Mouse (Mus musculus): ENCODE results near the gene Polr1e.

GRCm38 (mm10) chr4:44973871-44974270 is 44.5 kb upstream of the Polr1e start:
- no peak for TF ChIP-seq EP300 (IDR thresholded peaks at IDR 0.05; ENCODE audit: low read length)
- no peak for TF ChIP-seq CTCF (conservative IDR thresholded peaks at IDR 0.05 in 1 of 2, IDR thresholded peaks at IDR 0.05 in 1 of 2; ENCODE audit: low read depth in 2 of 2, low read length in 2 of 2)
- no peak for TF ChIP-seq POLR2AphosphoS2 (IDR thresholded peaks at IDR 0.05; ENCODE audit: low read depth, low read length)
- TF ChIP-seq POLR2A (IDR thresholded peaks at IDR 0.05; ENCODE audit: low read depth, low read length), result no peak
- no peak for TF ChIP-seq NELFE (IDR thresholded peaks at IDR 0.05; ENCODE audit: low read depth, low read length)
- no peak for TF ChIP-seq NRF1 (IDR thresholded peaks at IDR 0.05; ENCODE audit: low read depth, low read length)
- no peak for TF ChIP-seq TBP (conservative IDR thresholded peaks at IDR 0.05; ENCODE audit: low read depth, low read length)
- no peak for TF ChIP-seq MYC (IDR thresholded peaks at IDR 0.05; ENCODE audit: low read depth, low read length)
- TF ChIP-seq SMC3 (IDR thresholded peaks at IDR 0.05; ENCODE audit: low read depth, low read length), result no peak
